Mouse (Mus musculus) stomach, postnatal 0 days (tissue): ENCODE data around the gene Fnbp1l. TPM values are rescaled to one million over a fixed set of nuclear protein-coding genes. Genes with fewer than 3 reads are reported as not detected.

ENCODE experiments used
- ATAC-seq: fragments of 200-750 bp; cut with Nextera tagmentation; 2 replicates; pipeline ENCODE4 v1.8.0; 2017; ENCODE audit not compliant: low FRiP score, low TSS enrichment
- DNase-seq: peaks from one replicate; pipeline ENCODE4 v3.0.0-alpha.2; 2016; ENCODE audit warnings: low spot score
- H3K27ac ChIP-seq: fragments of 300-500 bp; sonication (generic); replicated peaks from 2 replicates; pipeline ENCODE4 v1.5.1; 2014; ENCODE audit warnings: mild to moderate bottlenecking, control low read depth
- H3K27me3 ChIP-seq: fragments of 300-500 bp; sonication (generic); 2 replicates; pipeline ENCODE4 v1.6.1; 2014; ENCODE audit warnings: low read length; ENCODE audit not compliant: control insufficient read depth, insufficient read depth
- H3K36me3 ChIP-seq: fragments of 300-500 bp; sonication (generic); 2 replicates; pipeline ENCODE4 v1.6.1; 2014; ENCODE audit warnings: low read length, mixed read lengths; ENCODE audit not compliant: control insufficient read depth, insufficient read depth
- H3K4me1 ChIP-seq: fragments of 300-500 bp; sonication (generic); replicated peaks from 2 replicates; pipeline ENCODE4 v1.6.1; 2014; ENCODE audit warnings: antibody characterized with exemption; ENCODE audit not compliant: control insufficient read depth, insufficient read depth
- H3K4me2 ChIP-seq: fragments of 300-500 bp; sonication (generic); replicated peaks from 2 replicates; pipeline ENCODE4 v1.6.1; 2014; ENCODE audit warnings: low read depth, mild to moderate bottlenecking, control low read depth, moderate library complexity
- H3K4me3 ChIP-seq: fragments of 300-500 bp; sonication (generic); 2 replicates; pipeline ENCODE4 v1.5.1; 2014; ENCODE audit warnings: low read depth, low read length, control low read depth
- H3K9ac ChIP-seq: fragments of 300-500 bp; sonication (generic); 2 replicates; pipeline ENCODE4 v1.6.1; 2014; ENCODE audit warnings: mild to moderate bottlenecking, low read length, control low read depth, mixed read lengths
- H3K9me3 ChIP-seq: fragments of 300-500 bp; sonication (generic); 2 replicates; pipeline ENCODE4 v1.6.1; 2016; ENCODE audit warnings: low read length; ENCODE audit not compliant: control insufficient read depth
- CTCF ChIP-seq: IDR thresholded peaks from 2 replicates; pipeline ENCODE4 v1.5.1; 2016; ENCODE audit warnings: antibody characterized with exemption, low read depth, mild to moderate bottlenecking, moderate library complexity
- EP300 ChIP-seq: optimal IDR thresholded peaks from 2 replicates; pipeline ENCODE3; 2016; ENCODE audit warnings: antibody characterized with exemption
- WGBS: fragments of 180-500 bp; shearing (Covaris S2); extraction: QIAGEN DNeasy Blood & Tissue Kit; methylation state at CpG from one replicate; pipeline ENCODE4 v1.1.7; 2014; 5-methylcytosine and 5-hydroxymethylcytosine counted together
- polyA plus RNA-seq: library from polyadenylated mRNA; unstranded; fragments of >200 nt; fragmentation: Nextera tagmentation; extraction: Ambion mirVana; gene quantifications from 2 replicates; pipeline ENCODE4 v1.2.1, GENCODE M21; 2015

Gene Fnbp1l
- polyA plus RNA-seq, 1 experiment from 2014 or later, result 20.8 TPM

DNA sequence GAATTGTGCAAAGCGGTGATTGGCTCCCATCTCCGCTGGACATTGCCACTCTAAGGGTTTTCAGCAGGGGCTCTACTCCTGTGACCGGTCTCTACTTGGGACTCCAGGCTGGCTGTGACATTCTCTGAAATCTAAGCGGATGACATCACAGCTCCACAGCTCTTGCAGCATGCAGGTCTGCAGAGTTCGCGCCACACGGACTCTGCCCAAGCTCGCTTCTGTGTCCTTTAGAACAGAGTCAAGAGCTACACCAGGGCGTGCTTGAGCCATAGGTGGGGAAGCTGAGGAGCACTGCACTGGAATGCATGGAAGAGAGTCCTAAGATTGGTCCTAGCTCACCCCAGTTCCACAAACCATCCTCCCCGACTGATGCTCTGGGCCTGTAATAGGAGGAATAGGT lies 9.0 kb upstream of the Fnbp1l start:
- no peak overlapping the region for H3K9ac ChIP-seq
- H3K4me1 ChIP-seq, result no peaks in the 10 kb centered on the region
- no peak overlapping the region for H3K4me3 ChIP-seq
- H3K27me3 ChIP-seq, result no peaks in the 10 kb centered on the region
- no peak overlapping the region for H3K4me2 ChIP-seq
- H3K36me3 ChIP-seq, result no peaks in the 10 kb centered on the region
- no peak overlapping the region for H3K27ac ChIP-seq
- no peak for TF ChIP-seq EP300
- TF ChIP-seq CTCF, result no peak
- no peaks in the 10 kb centered on the region for H3K9me3 ChIP-seq
- DNase-seq (no peak), ATAC-seq (peak; percentile 25; the same call in 1 of the 2 replicates)
- 92% methylated on average over 10 of the region's 10 CpGs for WGBS

DNA sequence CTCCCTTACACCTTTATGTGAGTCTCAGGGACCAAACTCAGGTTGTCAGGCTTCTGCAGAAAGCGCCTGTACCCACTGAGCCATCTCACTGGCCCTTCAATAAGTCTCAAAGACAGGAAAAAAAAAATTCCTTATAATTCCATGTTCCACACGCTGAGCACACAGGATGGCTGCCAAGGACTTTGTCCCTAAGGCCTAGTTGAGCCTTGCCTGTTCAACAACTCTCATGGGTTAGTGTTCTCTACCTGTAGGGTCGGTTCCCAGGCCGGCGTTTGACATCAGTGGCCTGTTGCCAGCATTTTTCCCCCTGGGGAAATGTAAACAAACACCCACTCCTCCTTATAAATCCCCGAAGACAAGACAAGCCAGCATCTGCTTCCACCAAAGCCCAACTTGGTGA lies 8.3 kb upstream of the Fnbp1l start:
- WGBS, result 67% methylated on average over 6 of the region's 6 CpGs
- no peak for ATAC-seq
- no peak overlapping the region for H3K4me3 ChIP-seq

DNA sequence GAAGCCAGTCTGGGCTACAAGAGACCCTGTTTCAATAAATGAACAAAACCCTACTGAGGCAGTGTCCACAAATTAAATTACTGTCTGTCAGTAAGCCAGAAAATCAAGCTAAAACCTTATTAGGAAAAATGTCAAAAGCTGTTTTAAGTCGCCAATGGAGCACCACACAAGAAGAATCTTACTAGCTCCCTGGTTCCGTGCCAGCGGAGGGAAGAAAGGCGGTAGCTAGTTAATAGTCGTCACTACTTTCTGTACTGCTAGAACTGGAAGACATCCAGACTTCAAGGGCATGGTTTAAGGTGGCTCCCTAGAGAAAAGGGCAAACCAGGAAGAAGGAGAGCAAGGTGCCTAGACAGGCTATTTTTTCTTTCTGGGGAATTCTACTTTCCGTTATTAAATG lies 5.1 kb upstream of the Fnbp1l start:
- TF ChIP-seq CTCF (no peak), EP300 (no peak)
- WGBS, result 19% methylated on average over 6 of the region's 6 CpGs

More for the DNA sequence above, 8.3 kb upstream of the Fnbp1l start:
- no peaks in the 10 kb centered on the region for H3K4me1 ChIP-seq
- no peak overlapping the region for H3K27ac ChIP-seq
- H3K9me3 ChIP-seq, result no peaks in the 10 kb centered on the region
- H3K4me2 ChIP-seq, result no peak overlapping the region
- TF ChIP-seq CTCF, result no peak
- no peak for TF ChIP-seq EP300
- no peaks in the 10 kb centered on the region for H3K36me3 ChIP-seq
- no peak overlapping the region for H3K9ac ChIP-seq
- no peaks in the 10 kb centered on the region for H3K27me3 ChIP-seq
- DNase-seq, result no peak

DNA sequence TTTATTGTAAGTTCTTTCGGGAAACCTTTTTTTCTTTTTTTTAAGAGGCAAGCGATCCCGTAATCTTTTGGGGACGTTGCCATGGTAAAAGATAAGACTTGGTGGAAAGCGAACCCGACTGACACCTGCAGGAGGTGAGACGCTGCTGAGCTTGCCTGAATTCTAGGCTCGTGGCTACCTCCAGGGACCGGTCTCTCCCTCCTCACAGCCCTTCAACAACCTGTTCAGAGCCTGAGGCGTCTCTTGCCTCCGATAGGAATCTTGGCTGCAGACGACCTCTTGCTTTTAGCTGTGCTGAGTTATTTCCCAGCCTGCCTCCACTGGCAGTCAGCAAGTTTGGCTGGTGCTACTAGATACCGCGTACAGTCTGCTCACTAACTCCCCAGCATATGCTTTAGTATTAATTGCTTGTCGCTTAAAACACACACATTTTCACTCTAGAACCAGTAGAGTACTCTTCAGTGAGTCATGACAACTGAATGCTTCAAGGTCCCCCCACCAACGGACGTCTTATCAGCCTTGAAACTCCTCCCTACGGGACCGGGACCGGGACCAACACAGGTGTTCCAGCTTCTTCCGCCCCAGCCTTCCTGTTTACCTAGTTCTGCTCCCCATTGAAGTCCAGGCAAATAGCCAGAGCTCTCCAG lies 893 bp upstream of the Fnbp1l start:
- H3K36me3 ChIP-seq, result no peaks in the 10 kb centered on the region
- H3K4me1 ChIP-seq, result no peaks in the 10 kb centered on the region
- no peaks in the 10 kb centered on the region for H3K9me3 ChIP-seq
- peak overlapping the region; percentile 98 for H3K9ac ChIP-seq
- H3K4me3 ChIP-seq, result peak overlapping the region; percentile 93
- H3K27ac ChIP-seq, result peak overlapping the region; percentile 99
- TF ChIP-seq EP300 (no peak), CTCF (peak; percentile 50)
- ATAC-seq (peak; percentile 78), DNase-seq (peak; percentile 83)
- under 1% methylated on average over 21 of the region's 21 CpGs for WGBS
- no peaks in the 10 kb centered on the region for H3K27me3 ChIP-seq
- H3K4me2 ChIP-seq, result peak overlapping the region; percentile 94

More for the DNA sequence above, 5.1 kb upstream of the Fnbp1l start:
- Histone ChIP-seq H3K36me3 (no peaks in the 10 kb centered on the region), H3K4me3 (no peak overlapping the region), H3K4me2 (no peak overlapping the region), H3K4me1 (no peaks in the 10 kb centered on the region), H3K27ac (peak overlapping the region; percentile 8; the same call in 1 of the 2 replicates), H3K9ac (no peak overlapping the region), H3K27me3 (no peaks in the 10 kb centered on the region), H3K9me3 (no peaks in the 10 kb centered on the region)
- ATAC-seq (no peak), DNase-seq (peak; percentile 74)

DNA sequence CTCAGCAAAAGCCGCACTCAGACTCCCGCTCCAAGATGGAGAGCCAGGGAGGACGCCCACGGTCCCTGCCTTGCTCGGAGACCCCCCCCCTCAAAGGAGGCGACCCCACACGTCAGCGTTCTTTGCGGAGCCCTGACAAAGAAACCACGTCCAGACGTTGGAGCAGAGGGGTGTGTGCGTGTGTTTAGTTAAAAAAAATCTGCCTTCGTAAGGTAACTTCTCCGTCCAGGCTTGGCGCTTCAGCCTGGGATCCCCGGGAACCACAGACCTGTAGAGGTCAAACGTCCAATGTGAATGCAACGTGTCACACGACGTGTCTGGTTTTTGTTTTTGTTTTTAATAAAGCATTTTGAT lies 393 bp upstream of the Fnbp1l start:
- no peaks in the 10 kb centered on the region for H3K36me3 ChIP-seq
- DNase-seq (no peak), ATAC-seq (peak; percentile 27; the same call in 1 of the 2 replicates)
- H3K4me2 ChIP-seq, result peak overlapping the region; percentile 94
- no peaks in the 10 kb centered on the region for H3K4me1 ChIP-seq
- TF ChIP-seq EP300 (no peak), CTCF (no peak)
- H3K9ac ChIP-seq, result peak overlapping the region; percentile 98
- no peaks in the 10 kb centered on the region for H3K9me3 ChIP-seq
- peak overlapping the region; percentile 99 for H3K27ac ChIP-seq
- H3K27me3 ChIP-seq, result no peaks in the 10 kb centered on the region
- WGBS, result under 1% methylated on average over 20 of the region's 20 CpGs
- peak overlapping the region; percentile 93 for H3K4me3 ChIP-seq

DNA sequence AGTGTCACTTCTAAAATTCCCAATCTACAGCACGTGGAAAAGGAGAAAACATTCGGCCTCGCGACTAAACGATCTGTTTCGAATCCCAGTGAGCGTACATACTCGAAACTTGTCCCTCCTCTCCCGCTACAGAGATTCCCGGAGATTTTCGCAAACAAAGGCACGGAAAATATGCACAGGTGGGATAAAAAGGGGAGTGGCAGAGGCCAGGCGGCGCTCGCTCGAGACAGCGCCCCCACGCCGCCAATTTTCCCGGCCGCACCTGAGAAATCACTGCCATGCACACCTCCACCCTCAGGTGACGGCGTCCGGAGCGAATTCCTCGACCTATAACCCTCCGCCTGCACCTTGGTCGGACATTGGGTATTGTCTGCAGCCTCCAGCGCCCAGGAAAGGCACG lies 1.1 kb downstream of the Fnbp1l start:
- ATAC-seq, result peak; percentile 41
- under 1% methylated on average over 30 of the region's 30 CpGs for WGBS
- H3K36me3 ChIP-seq, result no peaks in the 10 kb centered on the region

More for the DNA sequence above, 1.1 kb downstream of the Fnbp1l start:
- TF ChIP-seq CTCF (peak; percentile 69), EP300 (no peak)
- peak overlapping the region; percentile 94 for H3K4me2 ChIP-seq
- H3K9me3 ChIP-seq, result no peaks in the 10 kb centered on the region
- H3K27me3 ChIP-seq, result no peaks in the 10 kb centered on the region
- no peaks in the 10 kb centered on the region for H3K4me1 ChIP-seq
- H3K9ac ChIP-seq, result peak overlapping the region; percentile 98
- H3K4me3 ChIP-seq, result peak overlapping the region; percentile 93
- DNase-seq, result peak; percentile 86
- H3K27ac ChIP-seq, result peak overlapping the region; percentile 99
